Comparison of ENCODE assay signal across 7 mouse cellular contexts in the genomic region with DNA sequence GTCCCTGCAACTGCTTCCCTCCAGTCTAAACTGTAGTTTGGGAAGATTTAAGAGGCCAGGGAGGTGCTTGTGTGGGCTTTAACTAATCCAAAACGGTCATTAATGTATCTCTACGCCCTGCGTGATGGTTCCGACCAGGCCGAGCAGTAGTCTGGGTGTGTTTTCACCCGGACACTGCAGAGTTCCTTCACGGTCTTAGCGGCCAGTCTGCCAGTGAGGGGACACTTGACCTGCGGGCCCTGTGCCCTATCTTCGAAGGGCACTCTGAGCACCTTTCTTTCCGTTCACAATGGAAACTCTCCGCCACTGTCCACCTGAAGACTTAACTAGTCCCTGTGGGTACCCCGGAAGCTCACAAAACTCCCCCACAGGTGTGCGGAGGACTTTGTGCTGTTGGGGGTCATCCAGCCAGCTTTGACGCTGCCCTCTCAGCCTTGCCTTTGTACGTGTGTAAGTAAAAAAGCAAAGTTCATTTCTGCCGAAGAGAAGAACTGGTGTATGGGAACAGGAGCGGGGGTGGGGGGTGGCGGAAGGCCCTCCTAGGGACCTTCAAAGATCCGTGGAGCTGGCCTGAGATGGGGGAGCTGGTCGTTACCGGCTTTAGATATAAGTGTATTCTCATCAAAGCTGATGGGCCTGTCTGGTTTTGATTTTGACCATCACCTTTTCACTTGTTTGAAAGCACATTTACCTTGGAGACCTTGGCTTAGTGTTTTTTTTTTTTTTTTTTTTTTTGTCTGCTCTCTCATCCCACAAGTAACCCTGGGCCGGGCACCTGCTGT. TPM values are rescaled to one million over a fixed set of nuclear protein-coding genes. Genes with fewer than 3 reads are reported as not detected.
DNase-seq lines count a peak whose midpoint lies in the region; ATAC-seq and TF ChIP-seq lines count a peak whose summit lies in the region.

No protein-coding gene starts in this region.

- H3K9me3 ChIP-seq in G1E (replicated peaks) = no peaks in the 10 kb centered on the region
- no peaks in the 10 kb centered on the region for H3K9me3 ChIP-seq in stomach, embryonic 14.5 days (ENCODE audit: control insufficient read depth, low read depth, low read length)

- peak; percentile 12; the same call in 1 of the 2 replicates for TF ChIP-seq POLR2A in heart, adult 2 months (IDR thresholded peaks at IDR 0.05; ENCODE audit: insufficient read depth, low read depth, low read length)

- no peak for TF ChIP-seq CTCF in G1E (IDR thresholded peaks at IDR 0.05; ENCODE audit: low read depth, low read length)
- no peak for TF ChIP-seq CTCF in heart, adult 2 months (IDR thresholded peaks at IDR 0.05)

- no peak for ATAC-seq in G1E (ENCODE audit: extremely low read depth, insufficient number of reproducible peaks, low FRiP score, poor library complexity, severe bottlenecking)
- ATAC-seq in stomach, embryonic 14.5 days (ENCODE audit: insufficient number of reproducible peaks, insufficient read depth, low FRiP score, low read depth) = no peak

- 5% methylated on average over 23 of the region's 23 CpGs for WGBS in heart, adult 2 months
- WGBS in stomach, embryonic 14.5 days = 9% methylated on average over 23 of the region's 23 CpGs

- DNase-seq in G1E (ENCODE audit: low spot score) = peak; percentile 35
- peak; percentile 30 to 48 for DNase-seq in adrenal gland, postnatal 36 days
- peak; percentile 64 to 79 for DNase-seq in heart, adult 2 months
- peak; percentile 77 for DNase-seq in kidney, adult 9 months
- DNase-seq in lung, postnatal 10 days = peak; percentile 48
- no peak for DNase-seq in left cerebral cortex, postnatal 4 days

- no peak for TF ChIP-seq EP300 in heart, adult 2 months (IDR thresholded peaks at IDR 0.05; ENCODE audit: insufficient read depth, low read depth, low read length)

- H3K36me3 ChIP-seq in G1E (replicated peaks) = peaks cover 29% of the 10 kb centered on the region
- H3K36me3 ChIP-seq in heart, adult 2 months (ENCODE audit: control insufficient read depth, insufficient read depth, low read length) = peaks cover 8% of the 10 kb centered on the region; the same call in 1 of the 2 replicates
- H3K36me3 ChIP-seq in stomach, embryonic 14.5 days (ENCODE audit: control insufficient read depth, insufficient read depth, low read length) = no peaks in the 10 kb centered on the region

- H3K27me3 ChIP-seq in G1E (ENCODE audit: insufficient read depth, low read length) = peaks cover 3% of the 10 kb centered on the region; the same call in 1 of the 2 replicates
- no peaks in the 10 kb centered on the region for H3K27me3 ChIP-seq in heart, adult 2 months (ENCODE audit: control insufficient read depth, insufficient read depth, low read length)
- H3K27me3 ChIP-seq in stomach, embryonic 14.5 days (ENCODE audit: control insufficient read depth, insufficient read depth, low read length) = no peaks in the 10 kb centered on the region

- peaks cover 4% of the 10 kb centered on the region for H3K79me2 ChIP-seq in heart, adult 2 months (replicated peaks; ENCODE audit: control insufficient read depth, insufficient read depth, low read length)

- H3K4me2 ChIP-seq in stomach, embryonic 14.5 days (replicated peaks; ENCODE audit: low read depth, low read length) = peak overlapping the region; percentile 86

- H3K4me3 ChIP-seq in G1E (ENCODE audit: low read depth, low read length) = peak overlapping the region; percentile 88
- peak overlapping the region; percentile 79 for H3K4me3 ChIP-seq in heart, adult 2 months
- peak overlapping the region; percentile 93 for H3K4me3 ChIP-seq in stomach, embryonic 14.5 days (ENCODE audit: low read depth, low read length)

- intact Hi-C loops in heart, adult 2 months (cut with DNase I) = loop anchor here (5.0 to 10.0 kb wide), 2 partner anchors 34 to 187 kb away; no protein-coding TSS in a partner anchor
- intact Hi-C loops in left cerebral cortex, postnatal 4 days (cut with DNase I) = loop anchor here (5.0 kb wide), 1 partner anchor 44 kb away; no protein-coding TSS in a partner anchor

- peak overlapping the region; percentile 90 for H3K9ac ChIP-seq in heart, adult 2 months (ENCODE audit: low read depth, low read length)
- peak overlapping the region; percentile 94 for H3K9ac ChIP-seq in stomach, embryonic 14.5 days (replicated peaks; ENCODE audit: low read depth, low read length)

- H3K27ac ChIP-seq in heart, adult 2 months = peak overlapping the region; percentile 88
- peak overlapping the region; percentile 97; the same call in 1 of the 2 replicates for H3K27ac ChIP-seq in stomach, embryonic 14.5 days (ENCODE audit: low read length)

- peaks cover 70% of the 10 kb centered on the region for H3K4me1 ChIP-seq in G1E (ENCODE audit: insufficient read depth, low read depth, low read length)
- peaks cover 17% of the 10 kb centered on the region for H3K4me1 ChIP-seq in heart, adult 2 months (ENCODE audit: control insufficient read depth, insufficient read depth, low read length)
- H3K4me1 ChIP-seq in stomach, embryonic 14.5 days (ENCODE audit: control insufficient read depth, insufficient read depth, low read length) = peaks cover 6% of the 10 kb centered on the region; the same call in 1 of the 2 replicates

RNA-seq across cellular contexts. Expression of a gene that starts 3.2 kb away (rescaled TPM):
- total RNA-seq in G1E (2014; fragmentation: Nextera tagmentation) = 25.1 and 38.6 TPM in 2 replicates
- 10.7 and 13.1 TPM in 2 replicates for total RNA-seq in G1E (2017)
- polyA plus RNA-seq in G1E (2012) = 53.7 and 54.3 TPM in 2 replicates
- total RNA-seq in adrenal gland, postnatal 36 days (2021) = 10 to 100 TPM; 14.2 to 15.5 TPM
- total RNA-seq in heart, adult 2 months (2021) = 10 to 100 TPM; 26.9 to 32.2 TPM
- 33.4 and 35.5 TPM in 2 replicates for polyA plus RNA-seq in heart, adult 2 months (2012; rRNA removed)
- 16.4 and 16.6 TPM in 2 replicates for polyA plus RNA-seq in stomach, embryonic 14.5 days (2014; fragmentation: Nextera tagmentation; extraction: Ambion mirVana)
- total RNA-seq in left cerebral cortex, postnatal 4 days (2021) = 10 to 100 TPM; 19.3 to 23.7 TPM
